Comparison of ENCODE assay signal across 24 mouse cellular contexts in genomic region chr10:117593041-117593570, GRCm38 (mm10). TPM values are rescaled to one million over a fixed set of nuclear protein-coding genes. Genes with fewer than 3 reads are reported as not detected.
DNase-seq lines count a peak whose midpoint lies in the region; ATAC-seq lines count a peak whose summit lies in the region.
"Had no signal": no experiment of that assay in that cellular context is flagged by ENCODE, and none has a peak within 500 bp of the region (broad histone marks: within the 10 kb centered on the region; RNA-seq: fewer than 3 reads in every experiment).

No protein-coding gene starts in this region.

- no peak overlapping the region for H3K9ac ChIP-seq in midbrain, embryonic 11.5 days (ENCODE audit: low read length)
- H3K9ac ChIP-seq in midbrain, embryonic 16.5 days (ENCODE audit: low read depth, low read length): no peak overlapping the region
- no peak overlapping the region for H3K9ac ChIP-seq in liver, embryonic 11.5 days (ENCODE audit: low read depth, low read length)

- 92% methylated on average over 5 of the region's 5 CpGs for WGBS in midbrain, embryonic 11.5 days
- WGBS in midbrain, embryonic 16.5 days: 94% methylated on average over 5 of the region's 5 CpGs
- 91% methylated on average over 5 of the region's 5 CpGs for WGBS in limb, embryonic 10.5 days
- WGBS in liver, embryonic 11.5 days: 80% methylated on average over 5 of the region's 5 CpGs

- H3K4me3 ChIP-seq in midbrain, embryonic 11.5 days (ENCODE audit: low read depth, low read length): no peak overlapping the region
- no peak overlapping the region for H3K4me3 ChIP-seq in midbrain, embryonic 16.5 days (ENCODE audit: low read depth, low read length)
- H3K4me3 ChIP-seq in limb, embryonic 10.5 days: no peak overlapping the region
- H3K4me3 ChIP-seq in liver, embryonic 11.5 days (ENCODE audit: low read depth, low read length): no peak overlapping the region

- no peaks in the 10 kb centered on the region for H3K9me3 ChIP-seq in midbrain, embryonic 11.5 days (ENCODE audit: control insufficient read depth, low read length)
- no peaks in the 10 kb centered on the region for H3K9me3 ChIP-seq in midbrain, embryonic 16.5 days (replicated peaks; ENCODE audit: control insufficient read depth, low read length, poor library complexity, severe bottlenecking)
- no peaks in the 10 kb centered on the region for H3K9me3 ChIP-seq in limb, embryonic 10.5 days (replicated peaks)
- H3K9me3 ChIP-seq in liver, embryonic 11.5 days (ENCODE audit: control insufficient read depth, low read length): no peaks in the 10 kb centered on the region
- H3K9me3 ChIP-seq: G1E had no signal

- H3K4me1 ChIP-seq in midbrain, embryonic 11.5 days (ENCODE audit: control insufficient read depth, insufficient read depth, low read length): no peaks in the 10 kb centered on the region
- no peaks in the 10 kb centered on the region for H3K4me1 ChIP-seq in midbrain, embryonic 16.5 days (ENCODE audit: control insufficient read depth, insufficient read depth, low read length)
- H3K4me1 ChIP-seq in limb, embryonic 10.5 days: peaks cover 52% of the 10 kb centered on the region
- H3K4me1 ChIP-seq in liver, embryonic 11.5 days (replicated peaks; ENCODE audit: control insufficient read depth, insufficient read depth, low read length): no peaks in the 10 kb centered on the region

- DNase-seq in midbrain, embryonic 11.5 days (ENCODE audit: low spot score, missing footprints): peak; percentile 62
- DNase-seq in 3T3-L1 (ENCODE audit: low read depth, low spot score) (peak; percentile 95), adipocyte (ENCODE audit: low spot score) (peak; percentile 93)
- no peak for DNase-seq in limb, embryonic 10.5 days (ENCODE audit: low spot score)
- DNase-seq in retina, postnatal 1 day: no peak
- no peak for DNase-seq in liver, embryonic 11.5 days (ENCODE audit: low spot score)
- DNase-seq: adrenal gland, adult 2 months; adrenal gland, adult 8-10 months; adrenal gland, postnatal 10 days; adrenal gland, postnatal 14 days; adrenal gland, postnatal 25 days; adrenal gland, postnatal 36 days; B cell, adult 2 months; cerebellum, adult 11 months; cerebellum, adult 11-12 months; cerebellum, adult 18-20 months; cerebellum, adult 2 months had no signal

- no peak for ATAC-seq in midbrain, embryonic 11.5 days (ENCODE audit: low FRiP score)
- no peak for ATAC-seq in midbrain, embryonic 16.5 days
- ATAC-seq in monocyte, adult 5-6 weeks (replicated peaks; ENCODE audit: insufficient number of reproducible peaks, low FRiP score, low TSS enrichment, poor library complexity, severe bottlenecking): no peak
- no peak for ATAC-seq in liver, embryonic 11.5 days (replicated peaks; ENCODE audit: low FRiP score)
- ATAC-seq: activated CD4-positive, CD25-positive, alpha-beta regulatory T cell, adult 4 months; CD4-positive, CD25-positive, alpha-beta regulatory T cell, adult 4 months; Patski had no signal

- H3K27ac ChIP-seq in midbrain, embryonic 11.5 days (ENCODE audit: low read depth, low read length): no peak overlapping the region
- no peak overlapping the region for H3K27ac ChIP-seq in midbrain, embryonic 16.5 days (ENCODE audit: low read length)
- H3K27ac ChIP-seq in limb, embryonic 10.5 days: 0 out of 2 replicates have a peak overlapping the region, but pooled peaks have one; percentile 70
- H3K27ac ChIP-seq in liver, embryonic 11.5 days (ENCODE audit: low read depth, low read length): no peak overlapping the region

- no peak overlapping the region for H3K4me2 ChIP-seq in midbrain, embryonic 11.5 days
- no peak overlapping the region for H3K4me2 ChIP-seq in midbrain, embryonic 16.5 days (ENCODE audit: low read length)
- no peak overlapping the region for H3K4me2 ChIP-seq in liver, embryonic 11.5 days

- no peaks in the 10 kb centered on the region for H3K36me3 ChIP-seq in midbrain, embryonic 11.5 days (ENCODE audit: control insufficient read depth, insufficient read depth, low read length)
- H3K36me3 ChIP-seq in midbrain, embryonic 16.5 days (ENCODE audit: control insufficient read depth, insufficient read depth, low read length): no peaks in the 10 kb centered on the region
- H3K36me3 ChIP-seq in limb, embryonic 10.5 days: no peaks in the 10 kb centered on the region
- H3K36me3 ChIP-seq in liver, embryonic 11.5 days (ENCODE audit: control insufficient read depth, insufficient read depth, low read length): no peaks in the 10 kb centered on the region
- H3K36me3 ChIP-seq: G1E had no signal

- no peaks in the 10 kb centered on the region for H3K27me3 ChIP-seq in midbrain, embryonic 11.5 days (ENCODE audit: control insufficient read depth, insufficient read depth, low read length)
- no peaks in the 10 kb centered on the region for H3K27me3 ChIP-seq in midbrain, embryonic 16.5 days (ENCODE audit: control insufficient read depth, insufficient read depth, low read depth, low read length)
- H3K27me3 ChIP-seq in limb, embryonic 10.5 days (ENCODE audit: low read depth, poor library complexity, severe bottlenecking): 0 out of 2 replicates have a peak, but pooled peaks cover 6% of the 10 kb centered on the region
- no peaks in the 10 kb centered on the region for H3K27me3 ChIP-seq in liver, embryonic 11.5 days (replicated peaks; ENCODE audit: control insufficient read depth, insufficient read depth, low read length)
- H3K27me3 ChIP-seq: CH12.LX had no signal

RNA-seq across cellular contexts. Expression of gene Cpm, which starts 36.2 kb away (rescaled TPM):
- polyA plus RNA-seq in midbrain, embryonic 11.5 days (2014; fragmentation: Nextera tagmentation; extraction: Ambion mirVana): 5.5 and 6.2 TPM in 2 replicates
- 13.5 and 14.3 TPM in 2 replicates for polyA plus RNA-seq in midbrain, embryonic 16.5 days (2015; fragmentation: Nextera tagmentation; extraction: Ambion mirVana)
- polyA plus RNA-seq in limb, embryonic 10.5 days (2016; fragmentation: Nextera tagmentation; extraction: Ambion mirVana): 22.5 and 31.5 TPM in 2 replicates
- total RNA-seq in monocyte, adult 5-6 weeks (2017): 2.1 to 7.3 TPM (median 4.2 TPM) in 3 replicates
- 55.7 and 55.9 TPM in 2 replicates for polyA plus RNA-seq in liver, embryonic 11.5 days (2014; fragmentation: Nextera tagmentation; extraction: Ambion mirVana)
- polyA plus RNA-seq: G1E had no signal

Comparison
In these comparisons a context has a peak if more than half of its experiments do, and no peak if none do; other contexts are left out.
1. DNase-seq: peak in midbrain, embryonic 11.5 days (single experiment), 3T3-L1 (single experiment) and adipocyte (single experiment); none in limb, embryonic 10.5 days (single experiment), retina, postnatal 1 day (single experiment) and liver, embryonic 11.5 days (single experiment).